Mouse (Mus musculus) gastrocnemius, postnatal 14 days (tissue): ENCODE measurements around the gene Pparg. TPM values are rescaled to one million over a fixed set of nuclear protein-coding genes. Genes with fewer than 3 reads are reported as not detected.

Source experiments
- DNase-seq: peaks from one replicate; pipeline ENCODE4 v3.0.0; 2021; ENCODE audit warnings: mixed read lengths
- intact Hi-C: fragments of 180-260 bp; cut with DNase I; formaldehyde crosslinking; loops from one replicate; pipeline ENCODE4 v1.15.1; 2025; ENCODE audit warnings: low total_unique reads
- total RNA-seq, 2 experiments: library from RNA; stranded (reverse); gene quantifications; 2 replicates each; pipeline ENCODE4 v1.2.3; 2021

Pparg gene
- total RNA-seq, 2 experiments from 2014 or later: 4.0 to 6.7 TPM

GRCm38 (mm10) chr6:115440231-115441006, 79.7 kb downstream of the Pparg start:
- DNase-seq: no peak
- intact Hi-C loops: no loop called here

- intact Hi-C loops: no loop called here
- no peak for DNase-seq
Observed at GRCm38 (mm10) chr6:115452501-115452900, 91.8 kb downstream of the Pparg start.

GRCm38 (mm10) chr6:115462743-115463337, 102.1 kb downstream of the Pparg start:
- DNase-seq: peak; percentile 81
- intact Hi-C loops: no loop called here

- intact Hi-C loops: no loop called here
- DNase-seq: no peak
Observed at GRCm38 (mm10) chr6:115463338-115463737, 102.6 kb downstream of the Pparg start.

GRCm38 (mm10) chr6:115464661-115465060, 103.9 kb downstream of the Pparg start:
- intact Hi-C loops: no loop called here

GRCm38 (mm10) chr6:115465463-115465862, 104.7 kb downstream of the Pparg start:
- intact Hi-C loops: no loop called here
- DNase-seq: no peak

More at GRCm38 (mm10) chr6:115464661-115465060, 103.9 kb downstream of the Pparg start:
- DNase-seq: no peak

- no peak for DNase-seq
- intact Hi-C loops: no loop called here
Observed at GRCm38 (mm10) chr6:115465876-115466275, 105.1 kb downstream of the Pparg start.

- no peak for DNase-seq
- intact Hi-C loops: no loop called here
Observed at GRCm38 (mm10) chr6:115466601-115467000, 105.8 kb downstream of the Pparg start.

GRCm38 (mm10) chr6:115469666-115470581, 109.2 kb downstream of the Pparg start:
- intact Hi-C loops: no loop called here
- DNase-seq: no peak

- no peak for DNase-seq
- intact Hi-C loops: no loop called here
Observed at GRCm38 (mm10) chr6:115471956-115472355, 111.2 kb downstream of the Pparg start.

GRCm38 (mm10) chr6:115477081-115477695, 116.4 kb downstream of the Pparg start:
- intact Hi-C loops: no loop called here
- DNase-seq: no peak

GRCm38 (mm10) chr6:115479963-115480321, 119.2 kb downstream of the Pparg start:
- DNase-seq: no peak
- intact Hi-C loops: no loop called here

- DNase-seq: no peak
- intact Hi-C loops: no loop called here
Observed at GRCm38 (mm10) chr6:115480322-115481017, 119.7 kb downstream of the Pparg start.

GRCm38 (mm10) chr6:115481018-115481354, 120.2 kb downstream of the Pparg start:
- no peak for DNase-seq
- intact Hi-C loops: no loop called here

- DNase-seq: no peak
- intact Hi-C loops: no loop called here
Observed at GRCm38 (mm10) chr6:115481603-115482002, 120.9 kb downstream of the Pparg start.

- intact Hi-C loops: no loop called here
- peak; percentile 42 for DNase-seq
Observed at GRCm38 (mm10) chr6:115485635-115486034, 124.9 kb downstream of the Pparg start.

- intact Hi-C loops: no loop called here
- DNase-seq: no peak
Observed at GRCm38 (mm10) chr6:115489831-115490230, 129.1 kb downstream of the Pparg start.

GRCm38 (mm10) chr6:115492952-115493613, 132.3 kb downstream of the Pparg start:
- no peak for DNase-seq
- intact Hi-C loops: no loop called here

GRCm38 (mm10) chr6:115493824-115494223, 133.1 kb downstream of the Pparg start:
- no peak for DNase-seq
- intact Hi-C loops: no loop called here
